Mouse (Mus musculus) G1E-ER4 (cell line): Measurements from ENCODE around the gene Eif2a. TPM values are rescaled to one million over a fixed set of nuclear protein-coding genes. Genes with fewer than 3 reads are reported as not detected.

Source experiments
- GATA1 ChIP-seq: IDR thresholded peaks from one replicate; pipeline ENCODE4 v1.8.0; 2012; ENCODE audit warnings: low read length, inconsistent platforms
- polyA plus RNA-seq: library from polyadenylated mRNA; stranded (reverse); fragments of >175 nt; gene quantifications from 2 replicates; pipeline ENCODE4 v1.2.3, GENCODE M21; 2012

Eif2a gene
- polyA plus RNA-seq, 1 experiment, result 8.2 TPM

DNA sequence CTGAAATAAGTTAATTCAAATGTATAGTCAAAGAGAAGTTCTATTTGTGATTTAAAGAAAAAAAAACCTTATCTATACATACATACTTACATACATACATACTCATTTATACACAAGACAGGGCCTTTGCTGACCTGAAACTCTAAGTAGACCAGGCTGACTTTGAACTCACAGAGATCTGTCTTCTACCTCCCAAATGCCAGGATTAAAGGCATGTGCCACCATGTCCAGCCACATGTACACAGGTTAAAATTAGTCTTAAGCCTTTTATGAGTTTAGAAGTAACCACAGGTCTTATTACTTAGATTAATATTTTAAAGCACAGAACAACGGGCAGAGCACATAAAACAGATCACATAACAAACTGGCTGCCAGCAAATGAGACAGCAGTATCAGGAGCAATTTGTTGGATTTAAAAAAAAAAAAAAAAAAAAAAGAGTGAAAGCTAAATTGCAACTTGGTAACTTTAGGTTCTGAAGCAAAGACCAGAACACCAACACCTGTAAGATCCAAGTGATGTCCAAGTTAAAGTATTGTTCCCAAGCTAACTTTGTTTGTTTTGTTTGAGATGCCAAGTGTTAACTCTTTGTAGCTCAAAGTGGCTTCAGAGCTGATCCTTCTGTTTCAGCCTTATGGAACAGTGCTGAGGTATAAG lies 9.5 kb upstream of the Eif2a start:
- no peak for TF ChIP-seq GATA1

DNA sequence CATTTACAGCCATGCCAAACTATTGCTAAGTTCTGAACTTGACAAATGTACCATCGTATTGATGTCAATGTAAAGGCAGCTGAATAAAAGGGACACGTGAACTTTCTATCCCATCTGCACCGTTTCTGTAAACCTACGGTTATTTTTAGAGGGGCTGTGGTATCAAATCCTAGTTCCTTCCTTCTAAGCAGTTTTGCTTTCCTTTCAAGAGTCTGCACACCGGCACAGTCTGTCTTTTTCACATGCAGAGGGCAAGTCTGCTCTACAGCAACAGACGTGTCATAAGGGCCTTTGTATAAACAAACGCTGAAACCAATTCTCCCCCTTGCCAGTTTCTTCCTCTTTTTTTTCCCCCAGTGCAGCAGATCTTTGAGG lies 9.0 kb upstream of the Eif2a start:
- TF ChIP-seq GATA1, result no peak

GRCm38 (mm10) chr3:58517258-58517657 lies 8.4 kb upstream of the Eif2a start:
- TF ChIP-seq GATA1, result no peak

GRCm38 (mm10) chr3:58517800-58518199 lies 7.8 kb upstream of the Eif2a start:
- TF ChIP-seq GATA1, result no peak

DNA sequence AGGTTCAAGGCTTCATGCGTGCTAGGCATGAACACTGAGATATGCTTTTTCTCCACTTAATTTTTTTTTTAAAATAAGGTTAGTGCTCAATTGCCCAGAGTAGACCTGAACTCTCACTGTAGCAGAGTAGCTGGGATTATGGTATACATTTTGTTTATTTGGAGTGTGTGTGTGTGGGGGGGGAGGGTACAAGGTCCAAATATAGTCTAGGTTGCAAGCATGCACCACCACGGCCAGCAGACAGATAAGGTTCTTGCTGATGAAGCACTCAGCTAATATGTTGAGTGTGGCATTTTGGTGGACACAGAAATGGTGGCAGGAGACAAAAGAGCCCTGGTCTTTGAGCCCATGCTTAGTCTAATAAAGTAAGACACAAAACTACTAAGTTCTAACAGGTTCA lies 6.7 kb upstream of the Eif2a start:
- no peak for TF ChIP-seq GATA1

DNA sequence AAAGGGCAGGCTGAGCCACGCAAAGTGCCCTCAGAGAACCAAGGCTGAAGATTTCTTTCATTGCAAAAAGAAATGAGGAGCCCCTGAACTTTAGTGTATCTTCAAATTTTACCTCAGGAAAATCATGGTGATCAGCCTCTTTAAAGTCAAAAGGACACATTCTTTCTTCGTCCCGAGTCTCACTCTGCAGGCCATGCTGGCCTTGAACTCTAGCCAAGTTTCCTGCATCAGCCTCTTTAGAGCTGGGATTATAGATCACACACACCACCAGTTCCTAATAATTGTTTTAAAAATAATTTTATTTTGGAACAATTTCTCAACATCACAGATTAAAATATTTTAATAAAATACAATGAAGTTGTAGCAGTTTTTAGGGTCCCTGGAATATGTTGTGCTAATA lies 6.1 kb upstream of the Eif2a start:
- TF ChIP-seq GATA1, result no peak

DNA sequence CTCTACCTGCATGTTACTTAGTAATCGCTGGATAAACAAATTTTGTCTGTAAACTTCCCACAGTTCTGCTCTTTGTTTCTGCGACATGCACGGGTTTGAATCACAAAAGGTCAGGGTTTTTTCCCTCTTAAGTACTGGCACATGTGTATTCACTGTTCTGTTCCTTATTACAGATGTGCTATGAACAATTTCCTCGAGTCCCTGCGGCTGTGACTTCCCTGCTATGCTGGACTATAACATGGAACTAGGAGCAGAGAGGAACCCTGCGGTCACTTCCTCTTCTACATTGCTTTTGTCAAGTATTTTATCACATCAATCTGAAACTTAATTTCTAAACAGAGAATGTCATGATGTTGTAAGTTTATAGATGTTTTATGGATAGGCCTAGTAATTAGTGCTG lies 5.3 kb upstream of the Eif2a start:
- no peak for TF ChIP-seq GATA1

GRCm38 (mm10) chr3:58521361-58521760 lies 4.3 kb upstream of the Eif2a start:
- no peak for TF ChIP-seq GATA1

DNA sequence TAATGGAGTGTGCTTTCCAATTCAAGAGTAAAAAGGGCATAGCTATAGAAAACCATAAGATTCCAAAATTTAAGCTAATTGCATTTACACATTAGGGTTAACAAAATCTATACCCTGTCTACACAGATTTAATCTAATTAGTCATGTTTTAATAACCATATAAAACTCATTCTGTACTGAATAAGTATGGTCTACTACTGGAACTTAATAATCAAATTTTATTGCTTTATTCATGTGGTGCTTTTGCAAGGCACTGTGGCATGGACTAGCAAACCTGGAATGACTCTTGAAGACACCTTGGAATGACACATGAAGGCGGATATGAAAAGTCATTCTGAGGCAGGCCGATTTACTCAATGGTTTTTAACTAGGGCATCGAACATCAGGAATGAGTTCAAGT lies 2.2 kb upstream of the Eif2a start:
- no peak for TF ChIP-seq GATA1

DNA sequence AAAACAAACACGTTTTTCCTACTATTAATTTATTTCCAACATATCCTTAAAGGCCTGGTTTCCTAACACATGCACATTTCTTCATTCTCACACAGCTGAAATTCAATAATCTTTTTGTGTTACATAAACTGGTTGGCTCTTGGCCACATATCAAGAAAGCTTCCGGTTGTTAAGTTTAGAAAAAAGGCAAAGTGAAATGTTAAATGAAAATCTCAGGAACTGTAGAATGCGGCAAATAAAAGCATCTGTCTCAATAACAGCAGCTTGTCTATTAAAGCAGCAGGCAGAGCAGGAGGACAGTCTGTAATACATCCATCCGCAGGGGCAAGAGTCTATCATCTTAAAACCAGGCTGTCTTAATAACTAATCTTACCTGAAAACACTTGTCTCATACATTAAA lies 1.4 kb upstream of the Eif2a start:
- TF ChIP-seq GATA1, result no peak

GRCm38 (mm10) chr3:58525166-58525565 lies 455 bp upstream of the Eif2a start:
- no peak for TF ChIP-seq GATA1

DNA sequence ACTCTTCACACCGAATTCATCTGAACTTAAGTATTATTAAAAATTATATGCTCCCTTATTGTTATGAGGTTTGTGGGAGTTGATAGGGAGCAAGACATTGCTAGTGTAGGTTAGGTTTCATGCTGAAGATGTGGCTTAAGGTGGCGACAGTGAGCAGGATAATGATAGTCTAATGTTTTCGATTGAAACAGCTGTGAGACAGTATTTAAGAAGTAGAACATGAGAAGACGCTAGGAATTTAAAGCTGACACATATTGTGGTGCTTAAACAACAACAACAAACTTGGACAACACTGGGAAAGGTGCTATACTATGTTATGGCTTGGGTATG lies 752 bp downstream of the Eif2a start:
- no peak for TF ChIP-seq GATA1

DNA sequence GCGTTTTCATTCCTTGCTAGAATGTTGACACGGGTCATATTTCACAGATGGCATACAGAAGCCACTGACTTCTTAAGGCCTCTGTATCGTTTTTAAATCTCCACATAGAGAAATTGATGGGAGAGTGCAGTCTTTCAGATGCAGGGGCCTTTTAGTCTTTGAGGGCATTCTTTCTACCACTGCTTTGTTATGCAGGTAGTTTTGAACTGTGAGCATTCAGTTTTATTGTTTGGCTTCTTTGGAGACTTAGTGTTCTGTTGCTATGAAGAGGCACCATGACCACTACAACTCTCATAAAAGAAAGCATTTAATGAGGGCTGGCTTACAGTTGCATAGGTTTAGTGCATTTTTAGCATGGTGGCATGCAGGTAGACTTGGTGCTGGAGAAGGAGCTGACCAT lies 11.0 kb downstream of the Eif2a start:
- TF ChIP-seq GATA1, result no peak

DNA sequence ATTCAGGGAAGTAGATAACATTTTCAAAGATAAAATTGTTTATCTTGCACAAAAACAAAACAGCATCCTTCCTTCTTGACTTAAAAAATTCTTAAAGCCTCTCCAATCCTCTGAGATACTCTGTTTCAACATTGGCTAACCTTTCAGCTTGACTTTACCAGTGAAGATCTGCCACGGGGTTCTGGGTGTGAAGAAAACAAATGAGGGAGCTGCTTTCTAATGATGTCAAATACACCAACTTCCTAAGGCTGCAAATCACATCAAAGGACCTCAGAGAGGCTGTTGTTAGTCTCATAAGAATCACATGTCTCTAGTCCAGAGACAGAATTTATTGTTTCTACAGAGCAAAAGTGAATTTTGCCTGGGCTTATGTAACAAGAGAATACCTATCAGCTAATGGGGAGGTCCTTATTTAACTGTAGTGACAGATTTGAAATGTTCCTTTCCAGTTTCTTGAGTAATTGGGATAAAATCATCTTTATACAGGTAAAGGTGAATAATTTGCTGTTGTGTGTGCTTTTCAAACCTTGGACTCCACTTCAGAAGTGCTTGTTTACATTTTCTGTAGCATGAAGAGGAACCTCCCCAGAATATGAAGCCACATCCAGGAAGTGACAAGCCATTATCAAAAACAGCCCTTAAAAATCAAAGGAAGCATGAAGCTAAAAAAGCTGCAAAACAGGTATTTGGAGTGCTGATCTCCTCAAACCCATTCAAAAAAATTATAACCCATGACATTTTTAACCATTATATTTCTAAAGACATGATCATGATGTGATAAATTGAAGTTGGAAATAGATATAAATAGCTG lies 26.6 kb downstream of the Eif2a start:
- TF ChIP-seq GATA1, result no peak

DNA sequence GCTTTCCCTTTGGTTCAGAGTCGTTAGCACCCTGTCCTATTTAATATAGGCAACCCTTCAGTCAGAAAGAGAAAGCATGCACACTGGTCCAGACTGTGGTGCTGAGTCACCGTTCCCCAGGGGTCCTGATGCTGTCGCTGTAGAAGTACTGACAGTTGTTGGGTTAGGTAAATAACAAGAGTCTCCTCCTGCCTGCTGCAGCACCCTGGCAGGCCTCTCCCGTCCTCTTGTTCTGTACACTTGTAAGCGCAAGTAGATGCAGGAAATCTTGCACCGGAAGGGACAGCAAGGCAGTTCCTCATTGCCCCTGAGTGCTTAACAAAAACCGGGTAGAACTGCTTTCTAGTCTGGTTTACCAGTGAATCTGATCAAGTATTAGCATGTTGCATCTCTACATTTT lies 31.0 kb downstream of the Eif2a start:
- no peak for TF ChIP-seq GATA1

- TF ChIP-seq GATA1, result no peak
Measured at GRCm38 (mm10) chr3:58559887-58560286, 34.3 kb downstream of the Eif2a start.

DNA sequence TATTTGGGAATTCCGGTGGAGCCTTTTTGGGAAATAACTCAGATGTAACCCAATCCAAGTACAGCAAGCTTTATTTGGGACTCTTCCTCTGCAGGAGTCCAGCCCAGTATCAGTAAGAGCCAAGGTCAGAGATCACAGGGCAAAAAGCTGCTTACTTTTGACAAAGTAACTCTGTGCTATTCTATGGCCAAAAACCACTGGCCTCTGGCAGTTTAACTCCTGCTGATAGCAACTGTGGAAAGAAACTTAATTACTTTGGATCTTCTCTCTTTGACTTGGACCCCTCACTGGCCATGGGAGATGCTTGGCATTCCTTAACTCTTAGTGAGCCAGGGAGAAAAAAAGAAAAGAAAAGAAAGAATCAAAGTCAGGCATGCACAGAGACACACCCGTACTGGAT lies 35.8 kb downstream of the Eif2a start:
- no peak for TF ChIP-seq GATA1
